Mouse (Mus musculus) stomach, postnatal 0 days (tissue): ENCODE measurements around the gene Ccp110.

Experiments used
- CTCF ChIP-seq: IDR thresholded peaks from 2 replicates; pipeline ENCODE4 v1.5.1; 2016; ENCODE audit warnings: antibody characterized with exemption, low read depth, mild to moderate bottlenecking, moderate library complexity
- EP300 ChIP-seq: optimal IDR thresholded peaks from 2 replicates; pipeline ENCODE3; 2016; ENCODE audit warnings: antibody characterized with exemption

DNA sequence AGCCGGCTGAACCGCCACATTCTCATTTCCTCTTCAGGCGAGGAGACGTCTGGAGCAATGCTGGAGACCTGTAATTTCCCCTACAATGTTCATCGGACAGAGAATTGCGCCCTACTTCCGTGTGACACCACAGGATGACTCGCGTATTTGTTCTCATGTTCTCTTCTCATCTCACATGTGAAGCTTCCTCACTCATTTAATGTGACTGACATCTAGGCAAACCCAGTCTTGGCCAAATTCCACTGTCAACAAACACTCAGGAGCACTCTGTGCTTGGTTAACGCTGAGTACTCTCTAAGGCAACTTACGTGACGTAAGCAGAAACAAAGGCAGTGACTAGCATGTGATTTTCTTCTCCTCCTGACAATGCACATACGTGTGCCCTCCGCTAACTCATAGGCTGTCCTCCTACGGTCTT is 9.2 kb upstream of the Ccp110 start:
- TF ChIP-seq CTCF (no peak), EP300 (no peak)
